Mouse (Mus musculus) lung, postnatal 14 days (tissue): ENCODE data around the gene Rpl6.

Experiments used
- DNase-seq: peaks from one replicate; pipeline ENCODE4 v3.0.0; 2021

The Rpl6 gene

GRCm38 (mm10) chr5:121204132-121205089 is at the start of gene Rpl6:
TSS of gene Rpl6 (plus strand) at chr5:121204481.
- peak; percentile 76 for DNase-seq

DNA sequence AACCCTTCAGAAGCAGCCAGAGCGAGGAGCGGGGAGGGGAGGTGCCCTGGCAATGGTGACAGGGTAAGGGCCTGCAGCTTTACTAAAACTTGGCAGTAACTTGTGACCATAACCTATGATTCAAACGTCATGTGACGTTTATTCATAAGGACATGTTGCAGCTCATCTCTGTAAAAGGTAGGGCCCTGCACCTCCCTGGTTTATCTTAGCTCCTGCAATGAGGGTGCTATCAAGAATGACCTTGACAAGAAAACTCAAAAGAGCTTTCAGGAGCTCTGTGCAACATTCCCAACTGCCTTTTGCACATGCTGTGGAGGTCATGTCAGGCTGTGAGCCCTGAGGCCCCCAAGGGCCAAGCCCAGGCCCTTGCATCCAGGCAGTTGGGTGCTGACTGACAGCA is 48.2 kb upstream of the Rpl6 start:
- DNase-seq: no peak

GRCm38 (mm10) chr5:121157017-121157416 is 47.3 kb upstream of the Rpl6 start:
- DNase-seq: no peak

DNA sequence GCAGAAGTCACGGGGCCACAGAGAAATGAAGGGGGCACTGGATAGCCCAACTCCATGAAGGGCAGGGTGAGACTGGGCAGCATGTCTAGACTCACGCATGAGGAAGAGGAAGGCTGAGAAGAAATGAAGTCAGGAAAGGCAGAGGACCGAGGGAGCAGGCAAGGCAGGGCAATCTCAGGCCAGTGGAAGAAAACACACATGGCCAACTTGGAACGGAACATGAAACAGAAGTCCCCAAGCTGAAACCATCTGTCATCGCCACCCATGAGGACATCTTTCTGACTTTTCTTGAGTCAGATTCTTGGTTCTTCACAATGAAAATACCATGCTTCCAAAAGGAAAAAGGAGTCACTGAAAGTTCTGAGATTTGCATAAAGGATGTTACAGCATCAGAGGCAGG is 46.8 kb upstream of the Rpl6 start:
- DNase-seq: no peak

DNA sequence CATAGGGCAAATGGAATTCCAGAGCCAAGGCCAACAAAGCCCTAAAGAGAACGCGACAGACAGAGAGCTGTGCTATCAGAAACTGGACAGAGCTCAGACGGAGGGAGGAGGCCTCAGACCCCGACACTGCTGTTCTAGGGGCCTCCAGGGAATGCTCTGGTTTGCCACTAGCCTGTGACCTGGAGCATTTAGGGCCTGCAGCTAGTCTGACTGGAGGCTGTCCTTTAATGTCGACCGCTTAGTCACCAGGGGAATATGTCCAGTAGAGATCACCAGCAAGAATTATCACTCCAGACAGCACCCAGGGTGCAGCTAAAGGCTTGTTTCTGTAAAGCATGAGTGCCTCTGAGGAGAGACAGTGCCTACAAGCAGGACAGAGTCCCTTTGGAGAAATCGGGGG is 45.3 kb upstream of the Rpl6 start:
- no peak for DNase-seq

DNA sequence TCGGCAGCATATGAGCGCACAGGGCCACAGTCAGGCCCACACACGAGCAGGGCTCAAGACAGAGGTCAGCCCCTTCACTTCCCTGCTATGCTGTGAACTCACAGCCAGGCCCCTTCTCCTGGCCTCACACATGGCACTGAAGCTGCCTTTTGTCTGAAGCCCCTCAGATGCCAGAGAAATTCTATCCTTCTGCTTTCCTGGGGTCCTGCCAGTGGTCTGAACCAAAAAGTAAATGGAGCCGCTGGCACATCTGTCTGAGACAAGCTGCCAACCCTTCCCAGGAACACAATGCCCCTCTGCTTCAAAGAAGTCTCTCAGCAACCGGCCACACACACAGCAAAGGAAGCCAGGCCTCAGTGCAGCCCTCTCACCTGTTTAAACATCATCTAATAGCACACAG is 42.0 kb upstream of the Rpl6 start:
- DNase-seq: no peak

DNA sequence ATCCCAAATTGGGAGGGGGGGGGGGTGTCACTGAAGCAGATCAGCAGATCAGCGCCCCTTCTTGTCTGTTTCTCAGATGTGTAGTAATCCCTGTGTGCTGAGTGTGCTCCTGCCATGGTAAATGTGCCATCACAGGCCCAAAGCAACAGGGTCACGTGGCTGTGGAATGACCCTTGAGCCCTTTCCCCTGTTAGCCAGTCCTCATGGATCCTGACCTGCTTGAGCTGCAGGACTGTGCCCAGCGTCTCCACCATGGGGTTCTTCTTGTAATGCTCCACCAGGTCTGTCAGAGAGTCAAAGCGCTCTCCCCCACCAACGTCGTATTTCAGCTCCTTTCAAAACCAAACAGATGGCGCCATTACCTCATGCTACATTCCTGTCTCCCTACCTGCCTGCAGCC is 41.4 kb upstream of the Rpl6 start:
- no peak for DNase-seq

- no peak for DNase-seq
Measured at GRCm38 (mm10) chr5:121166884-121167283, 37.4 kb upstream of the Rpl6 start.

GRCm38 (mm10) chr5:121169588-121169987 is 34.7 kb upstream of the Rpl6 start:
- DNase-seq: no peak

GRCm38 (mm10) chr5:121172835-121173234 is 31.4 kb upstream of the Rpl6 start:
- DNase-seq: no peak

GRCm38 (mm10) chr5:121179077-121179857 is 25.0 kb upstream of the Rpl6 start:
- DNase-seq: no peak

GRCm38 (mm10) chr5:121183269-121183668 is 21.0 kb upstream of the Rpl6 start:
- no peak for DNase-seq

- no peak for DNase-seq
Measured at GRCm38 (mm10) chr5:121184375-121184774, 19.9 kb upstream of the Rpl6 start.

GRCm38 (mm10) chr5:121184945-121185551 is 19.2 kb upstream of the Rpl6 start:
- no peak for DNase-seq

DNA sequence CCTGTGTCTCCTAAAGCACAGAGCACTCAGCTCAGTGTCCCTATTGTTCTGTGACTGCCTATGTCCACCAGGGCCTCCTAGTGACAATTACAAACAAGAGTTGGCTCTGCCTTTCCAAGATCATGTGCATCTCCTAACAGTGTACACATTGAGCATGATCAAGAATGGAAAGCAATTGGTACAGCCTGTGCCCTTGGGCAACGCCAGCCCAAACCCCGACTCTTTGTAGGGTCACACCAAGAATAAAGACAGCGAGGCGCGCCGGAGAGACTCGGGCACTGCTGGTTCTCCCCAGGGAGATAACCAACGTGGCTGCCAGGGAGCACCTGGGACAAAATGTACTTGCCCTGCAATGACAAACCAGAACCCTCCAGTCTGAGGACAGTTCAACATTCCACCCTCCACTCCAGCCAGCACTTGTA is 16.7 kb upstream of the Rpl6 start:
- no peak for DNase-seq

GRCm38 (mm10) chr5:121188265-121188664 is 16.0 kb upstream of the Rpl6 start:
- no peak for DNase-seq

DNA sequence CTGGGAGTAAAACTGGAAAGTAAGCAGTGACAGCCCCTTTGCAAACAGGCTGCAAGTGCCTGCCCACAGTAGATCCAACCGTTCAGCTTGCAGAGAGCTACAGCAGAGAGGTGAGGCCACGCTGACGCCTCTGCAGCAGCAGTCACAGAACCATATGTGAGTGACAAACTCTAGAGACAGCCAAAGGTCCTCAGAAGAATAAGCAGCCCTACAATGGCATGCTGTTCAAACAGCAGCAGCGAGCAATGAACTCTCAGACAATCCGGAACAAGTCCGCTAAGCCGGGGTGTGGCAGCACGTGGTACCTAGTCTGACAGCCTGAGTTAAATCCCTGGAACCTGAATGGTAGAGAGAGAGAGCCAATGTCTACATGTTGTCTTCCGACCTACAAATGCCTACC is 15.1 kb upstream of the Rpl6 start:
- no peak for DNase-seq

DNA sequence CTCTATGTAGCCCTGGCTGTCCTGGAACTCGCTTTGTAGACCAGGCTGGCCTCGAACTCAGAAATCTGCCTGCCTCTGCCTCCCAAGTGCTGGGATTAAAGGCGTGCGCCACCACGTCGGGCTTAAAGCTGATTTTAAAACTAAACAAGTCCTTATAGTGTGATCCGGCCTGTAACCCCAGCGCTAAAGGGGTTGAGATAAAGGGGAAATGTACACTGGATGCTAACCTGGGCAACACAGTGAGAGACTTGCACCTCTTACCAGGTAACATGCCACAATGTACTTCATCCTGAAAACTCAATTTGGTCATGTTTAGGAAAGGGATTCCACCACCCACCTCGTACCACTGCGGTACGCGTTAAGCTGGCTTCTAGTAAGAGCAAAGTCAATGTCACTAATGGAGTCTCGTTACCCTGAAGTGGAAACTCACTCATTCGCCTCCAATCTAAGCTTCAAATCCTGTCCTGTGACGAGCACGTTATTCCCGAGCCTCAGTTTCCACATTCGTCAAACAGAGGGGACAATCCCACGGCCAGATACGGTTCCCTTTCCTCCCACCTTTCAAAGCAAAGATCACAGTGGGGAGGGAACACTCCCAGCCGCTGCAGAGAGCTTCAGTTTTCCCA is 14.0 kb upstream of the Rpl6 start:
- DNase-seq: no peak

DNA sequence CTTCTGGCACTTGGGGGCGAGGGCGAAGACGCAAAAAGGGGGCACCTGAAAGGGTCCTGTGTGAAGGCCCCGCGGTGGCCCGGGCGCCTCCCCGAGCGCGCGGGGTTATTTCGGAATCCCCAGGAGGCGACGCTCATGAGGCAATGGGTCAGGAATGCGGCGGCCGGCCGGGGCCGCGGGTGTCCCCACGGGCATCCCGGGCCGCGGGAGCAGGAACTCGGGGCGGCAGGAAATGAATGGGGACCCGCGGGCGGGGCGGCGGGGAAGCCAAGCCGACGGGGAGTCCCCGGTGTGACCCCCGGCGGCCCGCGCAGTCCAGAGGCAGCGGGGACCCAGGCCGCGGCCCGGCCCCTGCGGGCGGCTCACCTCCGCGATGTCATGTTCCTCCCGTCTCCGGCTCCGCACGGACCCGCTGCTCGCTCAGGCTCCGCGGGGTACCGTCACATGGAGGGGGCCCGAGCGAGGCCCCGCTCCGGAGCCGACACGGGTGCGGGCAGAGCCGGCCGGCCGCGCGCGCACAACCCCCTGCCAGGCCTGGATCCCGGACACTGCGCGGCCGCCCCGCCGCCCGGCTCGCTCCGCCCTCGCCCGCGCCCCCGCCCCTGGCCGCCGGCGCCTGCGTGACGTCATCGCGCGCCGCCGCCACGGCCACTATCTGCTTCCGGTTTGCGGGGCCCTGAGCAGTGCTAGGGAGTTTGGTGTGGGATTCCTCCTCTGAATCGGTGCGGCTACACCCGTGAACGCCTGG is 13.3 kb upstream of the Rpl6 start, which contains the start of gene Ptpn11:
TSS of gene Ptpn11 (minus strand) at position 562 of the 748 bp plus-strand sequence.
- peak; percentile 87 for DNase-seq

- no peak for DNase-seq
Measured at GRCm38 (mm10) chr5:121191584-121191906, 12.7 kb upstream of the Rpl6 start.

GRCm38 (mm10) chr5:121194173-121194572 is 10.1 kb upstream of the Rpl6 start:
- no peak for DNase-seq

- no peak for DNase-seq
Measured at GRCm38 (mm10) chr5:121196764-121197163, 7.5 kb upstream of the Rpl6 start.
